In genomic region chr10:128210131-128210530, GRCm38 (mm10) we compare ENCODE assay signal across 17 mouse cellular contexts. TPM values are rescaled to one million over a fixed set of nuclear protein-coding genes. Genes with fewer than 3 reads are reported as not detected.
A peak's percentile ranks its signal among the peaks of the same experiment; 100 is the strongest.
DNase-seq lines count a peak whose midpoint lies in the region; ATAC-seq and TF ChIP-seq lines count a peak whose summit lies in the region.
"Had no signal": no experiment of that assay in that cellular context is flagged by ENCODE, and none has a peak within 500 bp of the region (broad histone marks: within the 10 kb centered on the region; RNA-seq: fewer than 3 reads in every experiment).

No protein-coding gene starts in this region.

- H3K4me3 ChIP-seq in hindbrain, embryonic 15.5 days: no peak overlapping the region
- H3K4me3 ChIP-seq in hindbrain, embryonic 12.5 days: no peak overlapping the region
- no peak overlapping the region for H3K4me3 ChIP-seq in ES-E14 (ENCODE audit: insufficient read depth in 1 of 2, low read depth in 1 of 2, low read length in 2 of 2, poor library complexity in 1 of 2, severe bottlenecking in 1 of 2)
- no peak overlapping the region for H3K4me3 ChIP-seq in embryonic facial prominence, embryonic 13.5 days

- H3K4me2 ChIP-seq in hindbrain, embryonic 15.5 days: peak overlapping the region; percentile 89; the same call in 1 of the 2 replicates
- H3K4me2 ChIP-seq in hindbrain, embryonic 12.5 days (replicated peaks): no peak overlapping the region
- H3K4me2 ChIP-seq in embryonic facial prominence, embryonic 13.5 days: 0 out of 2 replicates have a peak overlapping the region, but pooled peaks have one; percentile 91

- 0 out of 2 replicates have a peak, but pooled peaks cover 3% of the 10 kb centered on the region for H3K27me3 ChIP-seq in hindbrain, embryonic 15.5 days
- peaks cover 3% of the 10 kb centered on the region; the same call in 1 of the 2 replicates for H3K27me3 ChIP-seq in hindbrain, embryonic 12.5 days
- H3K27me3 ChIP-seq in embryonic facial prominence, embryonic 13.5 days: peaks cover 6% of the 10 kb centered on the region; the same call in 1 of the 2 replicates

- in situ Hi-C loops in ES-E14 (cut with MboI; ENCODE audit: low sequenced_read_pairs in 2 of 2, unreplicated experiment in 2 of 2): no loop called here

- H3K4me1 ChIP-seq in hindbrain, embryonic 15.5 days (replicated peaks): peaks cover 17% of the 10 kb centered on the region
- peaks cover 9% of the 10 kb centered on the region for H3K4me1 ChIP-seq in hindbrain, embryonic 12.5 days
- peaks cover 2 to 5% of the 10 kb centered on the region in 2 experiments; a peak in 1 of 4 replicates for H3K4me1 ChIP-seq in ES-E14 (ENCODE audit: control insufficient read depth in 2 of 2, insufficient read depth in 2 of 2, low read length in 2 of 2, poor library complexity in 1 of 2)
- H3K4me1 ChIP-seq in embryonic facial prominence, embryonic 13.5 days: peaks cover 13% of the 10 kb centered on the region

- H3K9me3 ChIP-seq in hindbrain, embryonic 15.5 days: no peaks in the 10 kb centered on the region
- H3K9me3 ChIP-seq in hindbrain, embryonic 12.5 days (replicated peaks): no peaks in the 10 kb centered on the region
- H3K9me3 ChIP-seq in ES-E14 (ENCODE audit: control insufficient read depth, insufficient read depth, low read depth, low read length): no peaks in the 10 kb centered on the region
- H3K9me3 ChIP-seq in embryonic facial prominence, embryonic 13.5 days: no peaks in the 10 kb centered on the region
- H3K9me3 ChIP-seq: G1E had no signal

- no peak overlapping the region for H3K27ac ChIP-seq in hindbrain, embryonic 15.5 days (replicated peaks)
- H3K27ac ChIP-seq in hindbrain, embryonic 12.5 days: no peak overlapping the region
- no peak overlapping the region for H3K27ac ChIP-seq in ES-E14 (ENCODE audit: insufficient read depth, low read depth, low read length, poor library complexity, severe bottlenecking)
- no peak overlapping the region for H3K27ac ChIP-seq in embryonic facial prominence, embryonic 13.5 days
- H3K27ac ChIP-seq: kidney, postnatal 0 days; stomach, postnatal 0 days had no signal

- ATAC-seq in hindbrain, embryonic 15.5 days (ENCODE audit: low FRiP score, low read depth): no peak
- no peak for ATAC-seq in hindbrain, embryonic 12.5 days (ENCODE audit: low FRiP score)
- no peak for ATAC-seq in embryonic facial prominence, embryonic 13.5 days (ENCODE audit: insufficient number of reproducible peaks, insufficient read depth, low FRiP score, low TSS enrichment, low read depth)
- ATAC-seq in megakaryocyte progenitor cell, adult 5-6 weeks (replicated peaks; ENCODE audit: poor library complexity): peak; percentile 49
- ATAC-seq in inflammation-experienced regulatory T-cells, adult 6 months: no peak
- ATAC-seq: midbrain, embryonic 16.5 days had no signal

- no peaks in the 10 kb centered on the region for H3K36me3 ChIP-seq in hindbrain, embryonic 15.5 days
- peaks cover 7% of the 10 kb centered on the region for H3K36me3 ChIP-seq in hindbrain, embryonic 12.5 days
- H3K36me3 ChIP-seq in ES-E14 (ENCODE audit: control insufficient read depth, insufficient read depth, low read length, poor library complexity, severe bottlenecking): peaks cover 16% of the 10 kb centered on the region
- peaks cover 19% of the 10 kb centered on the region for H3K36me3 ChIP-seq in embryonic facial prominence, embryonic 13.5 days

- no peak for DNase-seq in ES-E14 (ENCODE audit: low read depth, low spot score)
- no peak for DNase-seq in frontal cortex, postnatal 36 days (ENCODE audit: low spot score in 2 of 2)
- DNase-seq: cerebellum, adult 18-20 months; embryo, embryonic 11 days; layer of hippocampus, postnatal 36 days; lung, adult 18-20 months had no signal

- H3K9ac ChIP-seq in hindbrain, embryonic 15.5 days: no peak overlapping the region
- H3K9ac ChIP-seq in hindbrain, embryonic 12.5 days: no peak overlapping the region
- H3K9ac ChIP-seq in ES-E14 (ENCODE audit: insufficient read depth, low read depth, low read length, poor library complexity, severe bottlenecking): peak overlapping the region; percentile 78; the same call in 1 of the 2 replicates
- H3K9ac ChIP-seq in embryonic facial prominence, embryonic 13.5 days: no peak overlapping the region; the same call in 1 of the 2 replicates

- 89% methylated on average over 2 of the region's 2 CpGs for WGBS in hindbrain, embryonic 15.5 days
- WGBS in hindbrain, embryonic 12.5 days: 81% methylated on average over 2 of the region's 2 CpGs
- 93% methylated on average over 2 of the region's 2 CpGs for WGBS in embryonic facial prominence, embryonic 13.5 days

TF ChIP-seq in ES-E14, 5 proteins besides CTCF, POLR2A, EP300 and RAD21:
- TF ChIP-seq MAFK (IDR thresholded peaks at IDR 0.05; ENCODE audit: insufficient read depth, low read depth, low read length) (no peak), ZC3H11A (IDR thresholded peaks at IDR 0.05; ENCODE audit: borderline replicate concordance, low read depth, low read length) (no peak), CHD2 (IDR thresholded peaks at IDR 0.05; ENCODE audit: low read depth, low read length) (no peak), ZNF384 (IDR thresholded peaks at IDR 0.05; ENCODE audit: low read depth, low read length) (no peak), HCFC1 (IDR thresholded peaks at IDR 0.05; ENCODE audit: borderline replicate concordance, insufficient read depth, low read length) (no peak)

RNA-seq across cellular contexts. Expression of gene Spryd4, which starts 1.5 kb away (rescaled TPM):
- 20.6 and 21.0 TPM in 2 replicates for polyA plus RNA-seq in hindbrain, embryonic 15.5 days (2015; fragmentation: Nextera tagmentation; extraction: Ambion mirVana)
- 24.5 and 25.6 TPM in 2 replicates for polyA plus RNA-seq in hindbrain, embryonic 12.5 days (2016; fragmentation: Nextera tagmentation; extraction: Ambion mirVana)
- total RNA-seq in ES-E14 (2012; rRNA removed): 22.1 and 24.9 TPM in 2 replicates
- polyA plus RNA-seq in embryonic facial prominence, embryonic 13.5 days (2015; fragmentation: Nextera tagmentation; extraction: Ambion mirVana): 31.6 and 32.3 TPM in 2 replicates
- 16.1 and 20.4 TPM in 2 replicates for total RNA-seq in megakaryocyte progenitor cell, adult 5-6 weeks (2015)
- total RNA-seq in megakaryocyte progenitor cell, adult 5-6 weeks (2017): 15.6 and 20.0 TPM in 2 replicates
- 10 to 100 TPM in 2 of 3 experiments, 1 to 10 TPM in 1; 7.1 to 13.6 (median 13.5) TPM for polyA plus RNA-seq in inflammation-experienced regulatory T-cells, adult 6 months (2017; shearing (Covaris generic))

RNA-seq across cellular contexts. Expression of gene Mip, which starts 15.5 kb away (rescaled TPM):
- polyA plus RNA-seq in hindbrain, embryonic 15.5 days (2015; fragmentation: Nextera tagmentation; extraction: Ambion mirVana): 0.12 TPM in 1 of 2 replicates, not detected in the other
- not detected in 2 replicates for polyA plus RNA-seq in hindbrain, embryonic 12.5 days (2016; fragmentation: Nextera tagmentation; extraction: Ambion mirVana)
- 2.8 and 6.8 TPM in 2 replicates for total RNA-seq in ES-E14 (2012; rRNA removed)
- 0.14 and 0.51 TPM in 2 replicates for polyA plus RNA-seq in embryonic facial prominence, embryonic 13.5 days (2015; fragmentation: Nextera tagmentation; extraction: Ambion mirVana)
- total RNA-seq in megakaryocyte progenitor cell, adult 5-6 weeks (2015): 0.22 and 0.32 TPM in 2 replicates
- total RNA-seq in megakaryocyte progenitor cell, adult 5-6 weeks (2017): 0.10 and 0.29 TPM in 2 replicates
- not detected for polyA plus RNA-seq in inflammation-experienced regulatory T-cells, adult 6 months (2017; shearing (Covaris generic))
- total RNA-seq: layer of hippocampus, postnatal 36 days had no signal
- polyA plus RNA-seq: hindbrain, embryonic 11.5 days; kidney, postnatal 0 days; stomach, postnatal 0 days had no signal

RNA-seq across cellular contexts. Expression of gene Gls2, which starts 15.9 kb away (rescaled TPM):
- polyA plus RNA-seq in hindbrain, embryonic 15.5 days (2015; fragmentation: Nextera tagmentation; extraction: Ambion mirVana): 2.0 and 2.2 TPM in 2 replicates
- polyA plus RNA-seq in hindbrain, embryonic 12.5 days (2016; fragmentation: Nextera tagmentation; extraction: Ambion mirVana): 0.61 and 0.70 TPM in 2 replicates
- 21.9 and 40.7 TPM in 2 replicates for total RNA-seq in ES-E14 (2012; rRNA removed)
- 2.2 TPM in 2 replicates for polyA plus RNA-seq in embryonic facial prominence, embryonic 13.5 days (2015; fragmentation: Nextera tagmentation; extraction: Ambion mirVana)
- total RNA-seq in megakaryocyte progenitor cell, adult 5-6 weeks (2015): 1.2 and 1.4 TPM in 2 replicates
- 0.67 and 3.6 TPM in 2 replicates for total RNA-seq in megakaryocyte progenitor cell, adult 5-6 weeks (2017)
- polyA plus RNA-seq in inflammation-experienced regulatory T-cells, adult 6 months (2017; shearing (Covaris generic)): under 1 TPM in 2 of 3 experiments, not detected in 1; 0.28 to 0.58 TPM
- total RNA-seq: granulocyte monocyte progenitor cell, adult 5-6 weeks had no signal

RNA-seq across cellular contexts. Expression of gene Timeless, which starts 21.7 kb away (rescaled TPM):
- polyA plus RNA-seq in hindbrain, embryonic 15.5 days (2015; fragmentation: Nextera tagmentation; extraction: Ambion mirVana): 22.4 and 23.3 TPM in 2 replicates
- 46.2 and 53.7 TPM in 2 replicates for polyA plus RNA-seq in hindbrain, embryonic 12.5 days (2016; fragmentation: Nextera tagmentation; extraction: Ambion mirVana)
- 69.7 and 106 TPM in 2 replicates for total RNA-seq in ES-E14 (2012; rRNA removed)
- polyA plus RNA-seq in embryonic facial prominence, embryonic 13.5 days (2015; fragmentation: Nextera tagmentation; extraction: Ambion mirVana): 65.4 and 79.4 TPM in 2 replicates
- total RNA-seq in megakaryocyte progenitor cell, adult 5-6 weeks (2015): 23.7 and 33.8 TPM in 2 replicates
- total RNA-seq in megakaryocyte progenitor cell, adult 5-6 weeks (2017): 70.4 and 86.5 TPM in 2 replicates
- 10 to 100 TPM; 23.2 to 45.9 (median 27.2) TPM for polyA plus RNA-seq in inflammation-experienced regulatory T-cells, adult 6 months (2017; shearing (Covaris generic))

RNA-seq across cellular contexts. Expression of gene Rbms2, which starts 30.0 kb away (rescaled TPM):
- polyA plus RNA-seq in hindbrain, embryonic 15.5 days (2015; fragmentation: Nextera tagmentation; extraction: Ambion mirVana): 10.2 and 10.3 TPM in 2 replicates
- polyA plus RNA-seq in hindbrain, embryonic 12.5 days (2016; fragmentation: Nextera tagmentation; extraction: Ambion mirVana): 22.5 and 25.5 TPM in 2 replicates
- 23.2 and 30.8 TPM in 2 replicates for total RNA-seq in ES-E14 (2012; rRNA removed)
- polyA plus RNA-seq in embryonic facial prominence, embryonic 13.5 days (2015; fragmentation: Nextera tagmentation; extraction: Ambion mirVana): 39.7 and 42.2 TPM in 2 replicates
- total RNA-seq in megakaryocyte progenitor cell, adult 5-6 weeks (2015): 9.3 and 13.7 TPM in 2 replicates
- 2.5 and 7.2 TPM in 2 replicates for total RNA-seq in megakaryocyte progenitor cell, adult 5-6 weeks (2017)
- polyA plus RNA-seq in inflammation-experienced regulatory T-cells, adult 6 months (2017; shearing (Covaris generic)): 10 to 100 TPM; 24.7 to 29.4 (median 27.8) TPM
